Mouse (Mus musculus) forebrain, embryonic 12.5 days (tissue): Measurements from ENCODE around the gene Loxl4. TPM values are rescaled to one million over a fixed set of nuclear protein-coding genes. Genes with fewer than 3 reads are reported as not detected.

Source experiments
- ATAC-seq: fragments of 200-750 bp; cut with Nextera tagmentation; 2 replicates; pipeline ENCODE4 v1.8.0; 2017; ENCODE audit warnings: moderate TSS enrichment; ENCODE audit not compliant: low FRiP score
- H3K27ac ChIP-seq: fragments of 300-500 bp; sonication (generic); 2 replicates; pipeline ENCODE4 v1.5.1; 2016; ENCODE audit warnings: mild to moderate bottlenecking
- H3K27me3 ChIP-seq: fragments of 300-500 bp; sonication (generic); 2 replicates; pipeline ENCODE4 v1.6.1; 2016; ENCODE audit warnings: mild to moderate bottlenecking
- H3K36me3 ChIP-seq: fragments of 300-500 bp; sonication (generic); replicated peaks from 2 replicates; pipeline ENCODE4 v1.6.1; 2016; ENCODE audit warnings: mild to moderate bottlenecking
- H3K4me1 ChIP-seq: fragments of 300-500 bp; sonication (generic); 2 replicates; pipeline ENCODE4 v1.6.1; 2016
- H3K4me2 ChIP-seq: fragments of 300-500 bp; sonication (generic); 2 replicates; pipeline ENCODE4 v1.6.1; 2016; ENCODE audit warnings: mild to moderate bottlenecking, moderate library complexity
- H3K4me3 ChIP-seq: fragments of 300-500 bp; sonication (generic); replicated peaks from 2 replicates; pipeline ENCODE4 v1.5.1; 2016; ENCODE audit warnings: mild to moderate bottlenecking
- H3K9ac ChIP-seq: fragments of 300-500 bp; sonication (generic); 2 replicates; pipeline ENCODE4 v1.6.1; 2016; ENCODE audit warnings: mild to moderate bottlenecking
- H3K9me3 ChIP-seq: fragments of 300-500 bp; sonication (generic); 2 replicates; pipeline ENCODE4 v1.6.1; 2016
- WGBS: fragments of 180-500 bp; shearing (Covaris S2); methylation state at CpG from one replicate; pipeline ENCODE4 v1.1.7; 2016; 5-methylcytosine and 5-hydroxymethylcytosine counted together
- polyA plus RNA-seq: library from polyadenylated mRNA; unstranded; fragments of >200 nt; fragmentation: Nextera tagmentation; extraction: Ambion mirVana; gene quantifications from 2 replicates; pipeline ENCODE4 v1.2.1, GENCODE M21; 2016

Gene Loxl4
- polyA plus RNA-seq, 1 experiment from 2014 or later: 0.34 TPM

- H3K36me3 ChIP-seq: peaks cover 6% of the 10 kb centered on the region; the same call in 1 of the 2 replicates
- H3K27ac ChIP-seq: no peak overlapping the region
- no peaks in the 10 kb centered on the region for H3K9me3 ChIP-seq
- ATAC-seq: no peak
- 89% methylated on average over 13 of the region's 13 CpGs for WGBS
- H3K4me1 ChIP-seq: peaks cover 2% of the 10 kb centered on the region; the same call in 1 of the 2 replicates
- H3K4me3 ChIP-seq: no peak overlapping the region
- no peaks in the 10 kb centered on the region for H3K27me3 ChIP-seq
- no peak overlapping the region for H3K9ac ChIP-seq
- no peak overlapping the region for H3K4me2 ChIP-seq
Observed at GRCm38 (mm10) chr19:42582811-42583370, 29.7 kb downstream of the Loxl4 start.

GRCm38 (mm10) chr19:42580701-42581100, 31.9 kb downstream of the Loxl4 start:
- WGBS: 71% methylated on average over 4 of the region's 4 CpGs
- ATAC-seq: no peak

DNA sequence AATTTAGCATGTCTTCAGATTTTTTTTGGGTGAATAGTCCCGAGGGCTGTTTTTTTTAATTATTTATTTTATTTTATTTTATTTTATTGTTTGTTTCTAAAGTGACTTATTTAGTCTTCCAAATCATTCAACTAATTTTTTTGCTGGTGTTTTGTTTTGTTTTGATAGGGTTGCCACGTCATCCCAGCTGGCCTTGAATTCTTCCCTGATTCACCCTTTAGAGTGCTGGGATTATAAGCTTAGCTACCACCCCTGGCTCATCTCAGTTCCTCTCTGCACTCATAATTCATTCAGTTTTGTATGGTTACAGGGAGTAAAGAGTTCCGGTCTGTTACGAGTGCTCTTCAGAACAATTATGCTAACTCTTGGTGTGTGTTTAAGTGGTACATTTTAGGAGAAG, 34.0 kb downstream of the Loxl4 start:
- Histone ChIP-seq H3K9me3 (no peaks in the 10 kb centered on the region), H3K27ac (no peak overlapping the region), H3K4me1 (no peaks in the 10 kb centered on the region), H3K36me3 (peaks cover 5% of the 10 kb centered on the region; the same call in 1 of the 2 replicates), H3K27me3 (no peaks in the 10 kb centered on the region), H3K4me3 (no peak overlapping the region), H3K4me2 (no peak overlapping the region), H3K9ac (no peak overlapping the region)
- ATAC-seq: no peak
- 84% methylated on average over 4 of the region's 4 CpGs for WGBS

More at GRCm38 (mm10) chr19:42580701-42581100, 31.9 kb downstream of the Loxl4 start:
- no peaks in the 10 kb centered on the region for H3K9me3 ChIP-seq
- no peaks in the 10 kb centered on the region for H3K4me1 ChIP-seq
- no peak overlapping the region for H3K27ac ChIP-seq
- H3K9ac ChIP-seq: no peak overlapping the region
- H3K4me3 ChIP-seq: no peak overlapping the region
- peaks cover 6% of the 10 kb centered on the region; the same call in 1 of the 2 replicates for H3K36me3 ChIP-seq
- no peak overlapping the region for H3K4me2 ChIP-seq
- no peaks in the 10 kb centered on the region for H3K27me3 ChIP-seq

- Histone ChIP-seq H3K4me1 (no peaks in the 10 kb centered on the region), H3K27ac (no peak overlapping the region)
- ATAC-seq: no peak
Observed at GRCm38 (mm10) chr19:42576856-42577255, 35.8 kb downstream of the Loxl4 start.

DNA sequence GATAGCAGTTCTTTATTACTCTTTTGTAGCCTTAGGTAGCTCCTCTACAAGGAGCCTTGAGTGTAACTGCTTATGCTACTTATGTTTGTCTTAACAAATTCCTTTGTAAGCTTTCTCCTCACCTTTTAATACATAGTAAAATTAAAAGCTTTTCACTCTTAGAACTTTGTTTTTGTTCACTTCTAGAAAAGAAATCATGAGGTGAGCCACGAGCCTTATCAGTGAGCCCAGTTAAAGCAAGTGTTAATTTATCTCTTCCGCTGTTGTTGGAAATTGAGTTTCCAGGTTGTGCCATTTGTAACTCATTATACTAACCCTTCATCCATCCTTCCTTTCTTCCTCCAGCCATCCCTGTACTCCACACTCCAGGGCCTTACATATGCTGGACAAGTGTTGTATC, 37.3 kb downstream of the Loxl4 start:
- Histone ChIP-seq H3K9ac (no peak overlapping the region), H3K4me2 (no peak overlapping the region), H3K36me3 (no peaks in the 10 kb centered on the region), H3K4me1 (no peaks in the 10 kb centered on the region; the same call in 1 of the 2 replicates), H3K4me3 (no peak overlapping the region), H3K27me3 (no peaks in the 10 kb centered on the region), H3K9me3 (no peaks in the 10 kb centered on the region), H3K27ac (no peak overlapping the region)
- 88% methylated on average over 2 of the region's 2 CpGs for WGBS
- no peak for ATAC-seq

More at GRCm38 (mm10) chr19:42576856-42577255, 35.8 kb downstream of the Loxl4 start:
- Histone ChIP-seq H3K4me2 (no peak overlapping the region), H3K27me3 (no peaks in the 10 kb centered on the region), H3K9ac (no peak overlapping the region), H3K9me3 (no peaks in the 10 kb centered on the region), H3K4me3 (no peak overlapping the region), H3K36me3 (no peaks in the 10 kb centered on the region)
- 63% methylated on average over 1 of the region's 1 CpGs for WGBS

GRCm38 (mm10) chr19:42571291-42571690, 41.3 kb downstream of the Loxl4 start:
- no peak for ATAC-seq
- Histone ChIP-seq H3K9me3 (no peaks in the 10 kb centered on the region), H3K9ac (no peak overlapping the region), H3K4me3 (no peak overlapping the region), H3K4me2 (no peak overlapping the region), H3K27me3 (no peaks in the 10 kb centered on the region), H3K4me1 (no peaks in the 10 kb centered on the region; the same call in none of the 2 replicates), H3K36me3 (no peaks in the 10 kb centered on the region), H3K27ac (0 out of 2 replicates have a peak overlapping the region, but pooled peaks have one; percentile 25)
- 76% methylated on average over 4 of the region's 4 CpGs for WGBS

- Histone ChIP-seq H3K36me3 (no peaks in the 10 kb centered on the region; the same call in 1 of the 2 replicates), H3K9me3 (no peaks in the 10 kb centered on the region), H3K27ac (no peak overlapping the region), H3K9ac (no peak overlapping the region), H3K4me3 (no peak overlapping the region), H3K27me3 (no peaks in the 10 kb centered on the region), H3K4me2 (no peak overlapping the region), H3K4me1 (no peaks in the 10 kb centered on the region; the same call in none of the 2 replicates)
- no peak for ATAC-seq
- WGBS: 77% methylated on average over 2 of the region's 2 CpGs
Observed at GRCm38 (mm10) chr19:42569076-42569475, 43.5 kb downstream of the Loxl4 start.

- peaks cover 12% of the 10 kb centered on the region for H3K36me3 ChIP-seq
- H3K27me3 ChIP-seq: no peaks in the 10 kb centered on the region
- H3K9me3 ChIP-seq: no peaks in the 10 kb centered on the region
- H3K4me2 ChIP-seq: no peak overlapping the region
- H3K4me1 ChIP-seq: no peaks in the 10 kb centered on the region; the same call in none of the 2 replicates
- no peak for ATAC-seq
- no peak overlapping the region for H3K4me3 ChIP-seq
- H3K9ac ChIP-seq: no peak overlapping the region
- H3K27ac ChIP-seq: no peak overlapping the region
Observed at GRCm38 (mm10) chr19:42567020-42567419, 45.6 kb downstream of the Loxl4 start.

DNA sequence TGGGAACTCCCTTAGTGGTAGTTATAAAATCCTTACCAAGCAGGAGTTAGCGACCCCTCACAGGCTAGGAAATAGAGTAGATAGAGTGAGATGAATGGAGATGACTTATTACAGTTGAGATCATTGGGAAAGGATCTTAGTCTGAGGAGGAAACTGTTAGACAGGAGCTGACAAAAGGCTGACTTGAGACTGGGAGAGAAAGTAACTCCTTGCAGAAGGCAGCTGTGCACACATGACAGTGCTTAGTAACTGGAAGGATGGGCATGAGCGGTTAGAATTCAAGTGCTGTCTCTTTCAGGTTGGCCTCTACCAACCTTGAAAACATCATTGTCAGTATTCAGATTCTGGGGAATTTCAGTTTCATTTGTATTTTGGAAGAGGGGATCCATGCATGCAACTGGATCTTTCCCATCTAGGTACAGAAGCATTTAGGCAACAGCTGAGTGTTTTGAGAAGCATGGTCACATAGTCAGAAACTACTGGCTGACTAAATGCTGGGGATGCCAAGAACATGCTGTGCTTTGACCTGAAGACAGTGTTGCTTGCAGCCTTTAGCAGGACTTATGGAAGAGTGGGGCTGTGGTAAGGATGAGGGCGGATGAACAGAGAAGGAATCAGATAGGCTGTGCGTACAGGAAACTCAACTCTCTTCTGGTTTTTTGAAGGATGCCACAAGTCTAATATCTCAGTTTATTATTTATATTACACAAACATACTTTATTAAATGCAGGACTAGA, 46.2 kb downstream of the Loxl4 start:
- ATAC-seq: no peak
- no peak overlapping the region for H3K4me2 ChIP-seq
- H3K27ac ChIP-seq: no peak overlapping the region
- peaks cover 12% of the 10 kb centered on the region for H3K36me3 ChIP-seq
- no peaks in the 10 kb centered on the region; the same call in none of the 2 replicates for H3K4me1 ChIP-seq
- WGBS: 95% methylated on average over 4 of the region's 4 CpGs
- no peaks in the 10 kb centered on the region for H3K27me3 ChIP-seq
- no peak overlapping the region for H3K4me3 ChIP-seq
- no peak overlapping the region for H3K9ac ChIP-seq
- H3K9me3 ChIP-seq: no peaks in the 10 kb centered on the region

DNA sequence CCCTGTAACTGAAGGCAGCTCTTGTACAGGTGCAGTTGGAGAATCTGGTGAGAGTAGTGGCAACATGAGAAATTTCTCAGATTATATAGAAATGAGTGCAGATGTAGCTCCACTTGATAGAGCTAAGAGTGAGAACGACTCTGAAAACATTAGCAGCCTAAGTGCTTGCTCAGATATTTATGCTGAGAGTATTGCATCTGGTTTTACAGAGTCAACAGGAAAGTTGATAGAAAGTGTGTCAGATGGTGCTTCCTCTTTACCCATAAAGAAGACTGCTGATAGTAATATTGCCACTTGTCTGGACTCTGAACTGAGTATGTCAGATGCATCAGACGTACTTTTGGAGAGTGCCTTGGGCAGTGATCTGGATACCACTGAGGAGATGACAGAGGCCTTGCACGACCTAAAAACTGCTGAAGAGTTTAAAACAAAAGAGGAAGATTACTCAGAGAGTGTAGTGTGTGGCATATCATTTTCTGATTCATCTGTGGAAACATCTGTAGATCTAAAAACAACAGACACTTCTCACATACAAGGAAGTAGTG, 48.8 kb downstream of the Loxl4 start:
- Histone ChIP-seq H3K27ac (no peak overlapping the region), H3K4me2 (no peak overlapping the region), H3K4me3 (no peak overlapping the region), H3K9ac (no peak overlapping the region), H3K36me3 (peaks cover 12% of the 10 kb centered on the region), H3K4me1 (no peaks in the 10 kb centered on the region), H3K9me3 (no peaks in the 10 kb centered on the region), H3K27me3 (no peaks in the 10 kb centered on the region)
- no peak for ATAC-seq
- WGBS: 91% methylated on average over 3 of the region's 3 CpGs

- no peak for ATAC-seq
- Histone ChIP-seq H3K4me1 (no peaks in the 10 kb centered on the region), H3K36me3 (peaks cover 12% of the 10 kb centered on the region), H3K9ac (no peak overlapping the region), H3K4me3 (no peak overlapping the region), H3K4me2 (no peak overlapping the region), H3K9me3 (no peaks in the 10 kb centered on the region), H3K27ac (no peak overlapping the region), H3K27me3 (no peaks in the 10 kb centered on the region)
- WGBS: 98% methylated on average over 3 of the region's 3 CpGs
Observed at GRCm38 (mm10) chr19:42562981-42563380, 49.6 kb downstream of the Loxl4 start.

- ATAC-seq: no peak
- no peaks in the 10 kb centered on the region for H3K9me3 ChIP-seq
- H3K27me3 ChIP-seq: no peaks in the 10 kb centered on the region
- peaks cover 12% of the 10 kb centered on the region for H3K36me3 ChIP-seq
- WGBS: 97% methylated on average over 1 of the region's 1 CpGs
- no peak overlapping the region for H3K4me3 ChIP-seq
- no peaks in the 10 kb centered on the region for H3K4me1 ChIP-seq
- no peak overlapping the region for H3K27ac ChIP-seq
- no peak overlapping the region for H3K4me2 ChIP-seq
- no peak overlapping the region for H3K9ac ChIP-seq
Observed at GRCm38 (mm10) chr19:42561991-42562390, 50.6 kb downstream of the Loxl4 start.
